Mouse (Mus musculus) right cerebral cortex, postnatal 4 days (tissue): ENCODE data around the gene Pmf1.
"Not testable (repeated sequence)": the region's sequence is repeated elsewhere in the genome, so short reads cannot be mapped to it uniquely, and the experiment has no call there.

Experiments used
- DNase-seq: peaks from one replicate; pipeline ENCODE4 v3.0.0-alpha.2; 2022

The Pmf1 gene

DNA sequence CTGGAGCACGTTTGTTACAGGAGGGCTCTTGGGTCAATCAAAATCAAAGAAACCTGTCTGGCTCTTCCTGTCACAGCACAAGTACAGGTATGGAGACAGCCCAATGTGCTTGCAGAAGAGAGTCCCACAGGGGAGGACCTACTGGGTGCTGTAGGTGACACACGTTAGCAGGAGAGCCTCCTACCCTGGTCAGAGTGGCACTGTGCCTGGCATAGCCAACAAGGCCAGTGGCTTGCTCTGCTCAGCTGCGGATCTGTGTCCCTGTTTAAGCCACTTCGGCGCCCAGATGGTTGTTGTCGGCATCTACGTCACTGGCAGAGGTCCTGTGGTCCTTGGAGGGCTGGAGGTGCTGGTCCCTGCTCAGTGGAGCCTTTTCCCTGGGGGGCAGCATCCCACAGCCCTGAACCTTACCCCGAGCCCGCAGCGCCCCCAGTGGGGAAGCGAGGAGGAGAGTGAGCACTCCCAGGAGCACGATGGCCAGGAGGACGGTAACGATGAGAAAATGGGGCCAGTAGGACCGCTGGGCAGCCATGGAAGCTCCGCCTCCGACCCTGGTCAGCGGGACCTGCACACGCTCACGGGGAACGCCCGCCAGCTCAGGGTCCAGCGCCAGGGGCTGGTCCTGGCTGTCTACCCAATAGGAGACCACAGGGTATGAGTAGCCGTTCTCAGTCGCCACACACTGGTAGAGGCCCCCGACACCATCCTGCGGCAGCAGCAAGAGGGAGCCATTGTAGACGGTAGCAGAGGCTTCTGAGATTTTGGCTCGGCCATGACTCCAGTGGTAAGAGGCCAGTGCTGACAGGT is 26.5 kb upstream of the Pmf1 start:
- DNase-seq = peak; percentile 63

DNA sequence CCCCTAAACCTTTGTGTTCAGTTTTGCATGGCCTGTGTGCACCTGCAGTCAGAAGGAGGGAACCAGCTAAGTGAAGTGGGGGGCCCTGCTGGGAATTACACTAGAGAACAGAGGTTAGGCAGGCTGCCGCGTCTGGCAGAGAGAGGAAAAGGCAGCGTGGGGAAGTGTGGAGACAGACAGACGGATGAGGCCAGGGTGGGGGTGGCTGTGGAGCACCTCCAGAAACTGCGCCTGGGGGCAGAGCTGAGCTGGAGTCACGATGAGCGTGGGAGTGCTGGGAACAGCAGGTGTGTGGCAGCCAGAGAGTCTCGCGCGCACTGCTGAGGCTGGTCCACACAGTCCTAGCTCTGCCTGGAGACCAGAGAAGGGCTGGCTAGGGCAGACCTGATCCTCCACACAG is 25.4 kb upstream of the Pmf1 start:
- DNase-seq = no peak

DNA sequence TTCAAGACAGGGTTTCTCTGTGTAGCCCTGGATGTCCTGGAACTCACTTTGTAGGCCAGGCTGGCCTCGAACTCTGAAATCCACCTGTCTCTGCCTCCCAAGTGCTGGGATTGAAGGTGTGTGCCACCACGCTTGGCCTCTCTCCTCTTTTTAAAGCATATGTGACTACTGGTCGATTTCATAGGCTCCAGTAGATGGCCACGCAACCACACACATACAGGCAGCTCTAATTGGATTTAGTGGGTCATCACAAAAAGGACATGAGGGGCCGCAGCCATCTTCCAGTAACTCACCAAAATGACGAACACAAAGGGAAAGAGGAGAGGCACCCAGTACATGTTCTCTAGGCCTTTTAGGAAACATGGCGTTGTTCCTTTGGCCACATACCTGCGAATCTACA is 18.5 kb upstream of the Pmf1 start:
- not testable (repeated sequence) for DNase-seq

DNA sequence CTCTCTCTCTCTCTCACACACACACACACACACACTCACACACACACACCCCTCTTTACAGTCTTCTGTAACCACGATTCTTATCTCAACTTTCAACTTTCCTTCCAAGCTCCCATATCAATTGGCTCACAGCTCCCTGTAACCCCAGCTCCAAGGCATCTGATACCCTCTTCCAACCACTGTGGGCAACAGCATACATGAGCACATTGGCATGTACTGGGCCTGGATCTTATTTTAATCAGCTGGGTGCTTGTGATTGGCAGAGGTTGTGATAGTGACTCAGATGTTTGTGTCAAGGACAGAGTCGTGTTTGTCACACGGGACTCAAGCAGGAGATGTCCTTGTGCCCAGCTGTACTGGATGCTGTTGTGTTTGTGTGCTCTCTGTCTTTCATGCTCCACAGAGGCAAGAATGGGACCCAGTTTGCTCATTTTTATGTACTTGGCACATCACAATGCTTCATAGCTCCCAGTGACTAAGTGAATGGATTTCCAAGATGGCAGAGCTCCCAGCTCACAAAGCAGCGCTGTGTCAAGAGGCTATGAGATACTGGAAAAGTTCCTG is 17.3 kb upstream of the Pmf1 start:
- DNase-seq = no peak

DNA sequence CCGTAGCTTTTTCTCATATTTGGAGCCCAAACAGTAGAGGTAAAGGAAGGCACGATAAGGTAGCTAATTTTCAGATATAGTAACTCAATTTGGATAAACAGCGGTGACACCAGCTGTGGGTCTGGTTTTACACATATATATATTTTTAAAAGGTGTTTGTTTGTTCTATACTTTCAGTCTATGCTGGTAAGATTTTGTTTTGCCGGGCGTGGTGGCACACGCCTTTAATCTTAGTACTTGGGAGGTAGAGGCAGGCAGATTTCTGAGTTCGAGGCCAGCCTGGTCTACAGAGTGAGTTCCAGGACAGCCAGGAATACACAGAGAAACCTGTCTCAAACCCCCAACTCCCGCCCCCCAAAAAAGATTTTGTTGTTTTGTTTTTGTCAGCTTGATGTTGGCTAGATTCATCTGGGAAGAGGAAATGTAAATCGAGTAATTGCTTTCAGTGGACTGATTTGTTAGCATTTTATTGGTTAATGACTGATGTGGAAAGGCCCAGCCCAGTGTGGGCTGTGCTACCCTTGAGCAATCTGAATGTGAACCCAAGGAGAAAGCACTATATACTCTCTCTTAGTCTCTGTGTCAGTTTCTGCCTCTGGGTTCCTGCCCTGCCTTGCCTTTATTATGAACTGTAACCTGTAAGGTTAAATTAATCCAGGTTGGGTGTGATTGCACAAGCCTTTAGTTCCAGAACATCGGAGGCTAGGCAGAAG is 15.7 kb upstream of the Pmf1 start:
- no peak for DNase-seq

DNA sequence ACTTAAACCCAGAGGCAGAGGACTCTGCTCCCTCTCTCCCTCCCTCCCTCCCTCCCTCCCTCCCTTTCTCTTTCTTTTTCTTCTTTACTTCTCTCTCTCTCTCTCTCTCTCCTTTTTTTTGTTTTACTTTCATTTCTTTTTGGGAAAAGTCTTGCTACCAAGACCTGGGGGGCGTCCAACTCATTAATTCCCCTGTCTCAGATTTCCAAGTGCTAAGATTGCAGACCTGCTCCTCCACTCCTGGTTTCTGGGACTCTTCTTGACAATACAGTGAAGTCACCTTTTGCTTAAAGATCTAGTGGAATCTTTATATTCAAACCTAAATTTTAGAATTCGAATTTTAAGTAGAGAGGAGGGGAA is 15.2 kb upstream of the Pmf1 start:
- DNase-seq = no peak

DNA sequence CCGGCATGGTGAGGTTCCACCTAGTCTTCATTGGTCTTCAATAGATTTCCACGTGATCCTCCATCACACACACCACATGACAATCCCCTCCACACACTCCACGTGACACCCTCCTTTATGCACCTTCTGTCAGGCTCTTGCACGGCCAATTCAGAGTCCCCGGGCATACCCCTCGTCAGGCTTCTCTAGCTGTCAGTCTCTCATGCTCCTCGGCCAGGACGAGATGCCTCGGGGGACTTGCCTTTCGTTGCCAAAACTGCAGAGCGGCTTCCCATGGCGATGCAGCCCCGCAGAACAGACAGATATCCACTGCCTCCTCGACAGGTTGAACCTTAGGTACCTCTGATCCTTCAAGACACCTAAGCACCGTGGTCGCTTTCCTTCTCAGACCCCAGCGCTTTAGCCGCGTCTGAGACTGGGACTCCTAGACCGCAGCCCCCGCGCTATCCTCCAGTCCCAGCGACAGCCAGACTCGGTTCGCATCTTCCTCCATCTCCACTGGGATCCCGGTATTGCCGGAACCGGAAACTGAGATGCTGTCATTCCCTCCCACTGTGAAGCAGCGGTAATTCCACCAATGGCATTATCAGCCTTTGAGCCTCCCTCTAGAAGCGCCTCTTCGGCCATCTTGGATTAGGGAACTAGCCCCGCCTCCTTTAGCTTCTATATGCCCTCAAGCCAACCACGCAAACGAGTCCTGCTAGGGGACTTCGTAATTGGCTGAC is 14.6 kb upstream of the Pmf1 start, which contains the start of gene Slc25a44:
Gene Slc25a44 (minus strand): TSS at position 535 of the 725 bp plus-strand sequence.
- DNase-seq = peak; percentile 75

DNA sequence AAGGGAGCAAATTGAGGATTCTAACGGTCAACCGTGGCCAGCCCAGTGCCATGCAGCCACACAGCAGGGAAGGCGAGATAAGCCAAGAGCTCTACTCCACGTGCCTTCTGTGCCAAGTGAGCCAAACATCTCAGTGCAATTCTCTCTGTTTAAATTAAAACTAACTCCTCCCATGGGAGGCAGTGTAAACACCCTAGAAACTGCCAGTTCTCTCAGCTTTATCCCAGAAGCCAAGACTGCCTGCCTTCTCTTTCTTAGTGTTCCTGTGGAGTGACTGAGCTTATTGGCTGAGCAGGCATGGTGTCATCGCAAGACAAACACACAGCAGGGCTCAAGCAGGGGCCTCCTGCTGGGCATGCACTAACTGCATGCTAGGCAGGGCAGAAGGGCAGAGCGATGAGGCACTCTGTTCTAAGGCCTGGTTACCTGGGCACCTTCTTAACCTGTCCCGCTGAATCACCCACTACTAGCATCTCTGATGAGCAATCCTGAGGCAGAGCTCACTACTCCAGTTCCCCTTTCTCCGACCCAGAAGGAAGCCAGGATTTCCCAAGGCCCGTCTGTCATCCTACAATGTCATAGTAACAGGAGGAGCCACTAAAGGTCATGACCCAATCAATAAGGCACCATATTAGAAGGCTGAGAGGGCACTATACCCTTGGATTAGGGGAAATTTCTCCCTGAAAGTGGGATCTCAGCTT is 12.0 kb upstream of the Pmf1 start:
- no peak for DNase-seq

DNA sequence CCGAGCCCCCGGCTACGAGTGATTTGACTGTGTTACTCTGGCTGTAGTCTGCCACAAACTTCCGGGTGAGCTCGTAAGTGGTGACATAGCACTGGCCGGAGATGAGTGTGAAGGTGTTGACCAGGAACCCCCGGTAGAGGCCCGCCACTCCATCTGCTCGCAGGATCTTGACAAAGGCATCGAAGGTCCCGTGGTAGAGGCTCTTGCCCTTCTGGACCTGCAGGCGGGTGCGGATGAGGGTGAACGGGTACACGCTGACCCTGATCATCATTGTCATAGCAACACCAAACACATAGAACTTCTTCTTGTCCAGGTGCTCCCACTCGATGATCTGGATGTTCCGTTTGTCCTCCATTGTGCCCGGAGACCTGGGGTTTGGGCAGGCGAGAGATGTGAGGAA is 10.6 kb upstream of the Pmf1 start:
- DNase-seq = no peak

DNA sequence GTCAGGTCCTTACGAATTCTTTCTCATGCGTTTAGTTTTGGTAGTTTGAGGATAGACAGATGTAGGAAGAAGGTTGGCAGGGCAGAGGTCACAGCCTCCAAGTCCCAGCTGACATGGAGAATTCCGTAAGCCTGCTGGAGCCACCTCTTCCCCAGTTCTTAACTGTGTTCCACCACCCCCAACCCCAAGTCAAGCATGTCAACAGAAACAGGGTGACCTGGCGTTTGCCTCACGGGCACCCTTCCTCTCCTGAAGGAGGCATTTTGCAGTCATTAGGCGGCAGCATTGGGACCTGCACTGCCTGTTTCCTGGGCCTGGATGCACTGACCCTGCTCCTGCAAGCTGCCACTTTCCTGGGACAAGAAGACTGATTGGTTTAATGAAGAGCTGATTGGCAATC is 7.9 kb upstream of the Pmf1 start:
- no peak for DNase-seq

DNA sequence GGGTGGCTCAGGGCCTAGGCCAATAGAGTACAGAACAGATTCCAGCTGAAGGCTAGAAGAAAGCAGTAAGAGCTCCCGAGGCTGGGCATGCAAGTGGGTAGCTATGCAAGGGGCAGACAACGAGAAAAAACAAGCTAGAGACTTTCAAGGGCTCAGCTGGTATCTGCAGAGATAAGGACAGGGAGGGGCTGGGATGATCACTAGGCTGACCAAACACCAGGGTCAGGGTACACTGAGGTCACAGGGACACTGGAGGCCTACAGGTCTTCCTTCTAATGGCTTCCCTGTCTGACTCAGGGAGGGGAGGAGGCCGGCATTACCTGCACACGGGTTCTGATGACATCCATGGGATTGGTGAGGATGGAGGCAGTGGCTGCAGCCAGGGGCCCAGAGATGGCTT is 5.5 kb upstream of the Pmf1 start:
- no peak for DNase-seq

DNA sequence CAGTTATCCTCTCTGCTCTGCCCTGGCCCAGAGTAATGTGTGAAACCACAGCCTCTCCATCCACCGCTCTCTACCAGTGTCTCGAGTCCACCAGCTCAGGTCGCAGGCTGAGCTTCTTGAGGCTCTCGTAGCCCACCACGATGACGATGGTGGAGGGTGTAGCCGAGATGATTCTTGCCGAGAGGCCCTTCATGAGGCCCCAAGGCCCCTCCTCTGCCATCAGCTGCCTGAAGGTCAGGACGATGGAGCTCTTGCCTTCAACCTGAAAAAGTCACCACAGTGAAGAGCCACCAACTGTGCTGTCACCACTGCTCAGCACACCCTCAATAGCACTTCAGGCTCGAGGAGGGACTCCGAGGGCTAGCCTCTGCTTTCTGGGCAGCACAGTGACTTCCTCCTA is 2.5 kb upstream of the Pmf1 start:
- DNase-seq = no peak

DNA sequence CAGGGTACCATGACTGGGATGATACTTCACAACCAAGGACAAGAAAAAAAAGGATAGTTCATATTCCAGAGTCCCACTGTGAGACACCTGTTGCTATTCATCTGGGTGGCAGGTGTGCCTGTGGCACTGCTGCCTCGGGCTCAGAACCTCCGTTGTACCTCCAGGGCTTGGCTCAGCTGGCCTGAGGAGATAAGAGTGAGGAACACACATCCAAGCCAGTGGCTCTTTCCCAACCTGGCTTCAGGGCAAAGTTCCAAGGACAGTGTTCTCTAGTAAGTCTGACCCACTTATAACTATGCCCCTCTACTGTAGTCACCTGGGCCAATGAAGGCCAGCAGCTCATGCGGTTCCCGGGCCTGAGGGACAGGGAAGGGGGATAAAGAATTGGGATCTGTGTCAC is 1.6 kb upstream of the Pmf1 start:
- DNase-seq = no peak

DNA sequence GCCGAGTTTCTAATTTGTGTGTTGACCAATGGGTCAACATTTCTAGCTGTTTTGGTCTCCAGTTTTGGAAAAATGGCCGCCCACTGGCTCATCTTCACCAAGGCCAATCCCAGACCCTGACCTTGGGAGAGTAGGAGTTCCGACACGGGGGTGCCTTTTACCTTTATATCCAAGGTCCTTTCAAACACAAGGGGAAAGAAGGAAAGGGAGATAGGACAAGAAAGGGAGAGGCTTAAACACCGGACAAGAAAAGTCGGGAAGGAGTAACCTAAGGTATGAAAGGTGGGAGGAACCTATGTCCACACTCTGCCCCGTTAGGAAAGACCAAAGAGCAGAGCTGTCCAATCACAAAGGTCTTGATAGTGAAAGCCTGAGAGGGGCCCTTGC is 507 bp upstream of the Pmf1 start:
- DNase-seq = no peak

DNA sequence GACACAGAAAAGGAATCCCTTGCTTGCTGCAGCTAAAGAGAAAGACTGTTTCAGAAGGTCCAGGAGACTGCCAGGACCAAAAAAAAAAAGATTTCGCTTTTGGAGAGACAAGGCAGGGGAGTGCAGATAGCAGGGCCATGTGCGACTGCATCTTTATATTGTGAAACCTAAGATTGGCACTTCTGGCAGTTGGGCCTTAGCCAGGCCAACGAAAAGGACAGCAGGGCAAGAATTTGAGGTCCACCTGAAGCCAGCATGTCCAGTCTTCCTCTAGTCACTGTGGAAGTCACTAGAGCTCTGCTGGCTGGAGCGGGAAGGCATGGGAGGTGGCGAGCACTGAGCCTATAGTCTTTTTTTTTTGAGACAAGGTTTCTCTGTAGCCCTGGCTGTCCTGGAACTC is 1.2 kb downstream of the Pmf1 start:
- no peak for DNase-seq

DNA sequence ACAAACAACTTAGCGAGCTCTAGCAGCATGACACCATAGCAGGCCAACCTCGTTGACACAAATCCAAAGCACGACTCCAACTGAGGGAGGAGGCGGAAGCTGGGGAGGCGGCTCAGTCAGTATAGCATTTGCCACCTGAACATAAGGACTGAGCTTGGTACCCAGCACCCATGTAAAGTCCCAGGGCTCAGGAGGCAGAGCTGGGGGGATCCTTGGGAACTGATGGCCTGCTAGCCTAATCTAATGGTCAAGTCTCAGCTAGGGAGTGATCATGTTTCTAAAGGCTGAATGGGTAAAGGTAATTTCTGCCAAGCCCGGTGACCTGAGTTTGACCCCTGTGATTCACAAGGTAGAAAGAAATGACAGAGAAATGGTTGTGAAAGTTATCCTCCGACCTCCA is 2.6 kb downstream of the Pmf1 start:
- no peak for DNase-seq

DNA sequence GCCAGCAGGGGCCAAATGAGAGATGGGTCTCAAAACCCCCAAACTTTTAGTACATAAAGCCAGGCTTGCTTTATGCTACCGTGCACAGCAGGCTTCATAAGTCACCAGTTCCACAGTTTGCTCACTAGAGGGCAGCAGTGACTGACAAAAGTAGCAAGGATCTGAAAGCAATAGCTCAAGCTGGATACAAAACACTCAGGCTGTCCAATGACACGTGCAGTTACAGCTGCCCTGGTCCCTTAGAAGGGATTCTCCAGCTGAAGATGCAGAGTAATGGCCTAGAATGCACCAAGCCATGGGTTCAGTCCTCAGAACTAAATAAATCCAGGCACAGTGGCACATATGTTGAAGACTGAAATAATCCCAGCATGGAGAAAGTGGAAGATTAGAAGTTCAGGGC is 3.0 kb downstream of the Pmf1 start:
- peak; percentile 40 for DNase-seq

DNA sequence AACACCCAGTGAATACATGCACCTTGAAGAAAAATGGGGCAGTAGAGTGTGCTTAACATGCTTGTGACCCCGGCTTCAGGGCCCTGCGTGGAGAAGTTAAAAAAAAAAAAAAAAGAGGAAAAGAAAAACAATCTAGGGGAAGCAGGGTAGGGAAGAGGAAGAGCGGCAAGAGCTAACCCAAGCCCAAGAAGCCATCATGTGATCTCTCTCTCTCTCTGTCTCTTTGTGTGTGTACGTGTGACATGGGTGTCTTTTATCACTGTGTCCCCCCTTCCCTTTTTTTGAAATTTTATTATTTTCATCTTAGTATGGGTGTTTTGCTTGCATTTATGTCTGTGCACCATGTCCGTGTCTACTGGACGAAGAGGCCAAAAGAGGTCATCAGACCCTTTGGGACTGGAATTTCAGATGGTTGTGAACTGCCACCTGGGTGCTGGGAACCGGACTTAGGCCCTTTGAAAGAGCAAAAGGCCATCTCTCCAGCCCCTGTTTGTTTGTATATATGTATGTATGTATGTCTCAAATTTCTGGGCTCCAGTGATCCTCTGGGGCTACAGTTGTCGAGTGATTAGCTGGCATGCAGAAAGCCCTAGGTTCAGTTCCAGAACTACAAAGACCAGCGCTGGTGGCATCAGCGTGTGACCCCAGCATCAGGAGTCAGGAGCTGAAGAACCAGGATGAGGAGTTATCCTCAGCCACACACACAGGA is 6.5 kb downstream of the Pmf1 start:
- DNase-seq = no peak

DNA sequence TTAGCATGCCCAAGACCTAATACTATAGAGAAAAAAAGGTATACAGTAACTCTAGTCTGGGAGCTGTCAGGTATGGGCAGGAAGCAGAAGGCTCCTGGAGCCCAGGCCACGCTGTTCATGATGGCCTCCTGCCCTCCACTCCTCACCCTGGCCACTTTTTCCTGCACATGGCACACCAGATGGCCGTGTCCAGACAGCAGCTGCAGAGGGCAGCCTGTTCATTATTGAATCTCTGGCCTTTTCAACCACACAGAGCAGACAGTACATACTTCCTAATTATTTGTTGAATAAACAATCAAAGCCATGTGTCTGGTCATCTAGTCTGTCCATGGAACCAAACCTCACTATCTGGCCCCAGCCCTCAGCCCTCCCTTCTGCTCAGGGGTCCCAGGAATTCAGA is 11.5 kb downstream of the Pmf1 start:
- DNase-seq = no peak

DNA sequence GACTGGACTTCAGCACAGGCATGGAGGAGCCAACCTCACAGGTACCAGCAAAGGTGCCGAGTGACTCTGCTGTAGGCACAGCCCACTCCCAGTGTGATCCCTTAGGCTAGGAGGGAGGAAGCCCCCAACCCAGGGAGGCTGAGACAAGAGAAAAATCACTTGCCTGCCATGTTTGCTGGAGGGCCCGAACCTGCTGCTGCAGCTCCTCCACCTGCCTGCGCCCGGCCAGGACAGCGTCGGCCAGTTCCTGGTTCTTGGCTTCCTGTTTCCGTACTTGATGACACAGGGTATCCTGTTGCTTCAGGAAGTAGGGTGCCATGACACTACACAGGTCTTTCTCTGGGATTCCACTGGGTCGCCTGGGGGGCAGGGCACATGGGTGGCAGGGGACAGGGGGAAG is 14.4 kb downstream of the Pmf1 start:
- DNase-seq = no peak

DNA sequence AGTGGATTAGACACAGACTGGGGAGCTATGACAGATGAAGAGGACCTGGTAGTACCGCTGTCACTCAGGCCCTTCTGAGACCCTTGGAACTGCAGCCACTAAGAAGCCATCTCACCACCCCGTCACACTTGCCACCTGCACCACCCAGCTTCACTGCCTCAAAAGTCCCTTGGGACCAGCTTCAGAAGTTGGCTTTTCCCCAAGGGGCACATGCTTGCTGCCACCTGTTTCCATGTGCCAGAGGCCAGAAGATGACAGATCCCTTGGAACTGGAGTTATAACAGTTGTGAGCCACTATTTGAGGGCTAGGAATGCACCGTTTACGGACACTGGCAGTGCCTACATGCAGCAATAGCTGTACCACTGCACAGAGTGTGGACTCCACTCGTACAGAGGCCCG is 14.8 kb downstream of the Pmf1 start:
- no peak for DNase-seq

DNA sequence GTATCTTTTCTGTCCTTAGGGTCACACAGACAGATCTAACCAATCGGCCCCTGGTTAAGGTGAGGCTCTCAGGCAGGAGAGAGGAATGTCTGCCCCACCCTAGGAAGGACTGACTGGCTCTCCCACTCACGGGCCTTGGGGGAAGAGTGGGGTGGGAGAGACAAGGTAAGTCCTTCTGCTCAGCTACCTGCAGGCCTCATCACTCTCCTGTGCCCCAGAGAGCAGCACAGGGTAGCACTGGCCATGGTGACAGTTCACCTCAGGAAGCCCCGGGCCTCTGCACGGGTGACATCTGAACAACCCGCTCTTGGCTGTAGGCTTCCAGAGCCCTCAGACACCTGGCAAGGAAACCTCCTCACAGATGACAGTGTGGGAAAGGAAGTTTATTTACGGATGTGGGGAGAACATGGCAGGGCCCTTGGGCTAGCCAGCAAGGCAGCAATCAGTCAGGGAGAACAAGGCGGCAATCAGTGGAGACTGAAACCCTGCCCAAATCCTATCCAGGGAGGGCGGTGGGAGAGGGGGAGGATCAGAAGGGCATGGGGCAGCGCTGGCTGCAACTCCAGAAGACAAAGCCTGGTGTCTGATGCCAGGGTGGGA is 16.3 kb downstream of the Pmf1 start:
- DNase-seq = no peak
